Mouse (Mus musculus) liver (tissue): ENCODE measurements around the gene Slc25a16.

ENCODE experiments used
- DNase-seq: peaks from one replicate; pipeline ENCODE4 v3.0.0-alpha.2; 2020; ENCODE audit warnings: mixed read lengths

Gene Slc25a16

DNA sequence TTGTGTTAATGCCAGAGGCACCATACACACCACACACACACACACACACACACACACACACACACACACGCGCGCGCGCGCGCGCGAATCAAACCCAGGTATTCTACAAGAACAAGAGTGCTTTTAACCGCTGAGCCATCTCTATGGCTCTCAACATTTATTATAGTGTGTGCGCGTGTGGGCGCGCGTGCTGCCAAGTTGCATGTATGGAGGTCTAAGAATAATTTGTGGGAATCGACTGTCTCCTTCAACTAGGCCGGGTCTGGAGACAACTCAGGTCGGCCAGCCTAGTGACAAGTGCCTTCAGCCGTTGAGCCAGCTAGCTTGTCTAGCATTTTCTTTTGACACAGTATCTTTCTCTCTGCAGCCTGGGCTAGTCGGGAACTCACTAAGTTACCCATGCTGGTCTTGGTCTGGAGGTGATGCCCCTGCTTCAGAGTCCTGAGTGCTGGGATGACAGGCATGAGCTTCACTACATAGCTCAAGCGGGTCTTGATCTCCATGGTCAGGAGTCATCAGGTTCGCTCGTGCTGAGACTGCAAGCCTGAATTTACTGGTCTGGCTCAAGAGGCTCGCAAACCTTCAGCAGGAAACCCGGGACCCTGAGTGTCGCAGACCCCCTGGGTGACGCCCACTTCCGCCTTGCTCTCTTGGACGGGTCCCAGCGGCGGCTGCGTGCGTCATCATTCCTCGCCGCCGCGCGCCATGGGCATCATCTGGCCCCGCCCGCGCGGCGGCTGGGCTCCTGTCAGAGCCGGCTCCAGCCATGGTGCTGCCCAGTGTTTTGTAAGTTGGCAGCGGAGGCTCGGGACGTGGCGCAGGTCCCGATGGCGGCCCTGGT is at the start of gene Slc25a16:
Slc25a16 (plus strand) TSS at position 709 of the 841 bp plus-strand sequence.
- DNase-seq: peak; percentile 89

DNA sequence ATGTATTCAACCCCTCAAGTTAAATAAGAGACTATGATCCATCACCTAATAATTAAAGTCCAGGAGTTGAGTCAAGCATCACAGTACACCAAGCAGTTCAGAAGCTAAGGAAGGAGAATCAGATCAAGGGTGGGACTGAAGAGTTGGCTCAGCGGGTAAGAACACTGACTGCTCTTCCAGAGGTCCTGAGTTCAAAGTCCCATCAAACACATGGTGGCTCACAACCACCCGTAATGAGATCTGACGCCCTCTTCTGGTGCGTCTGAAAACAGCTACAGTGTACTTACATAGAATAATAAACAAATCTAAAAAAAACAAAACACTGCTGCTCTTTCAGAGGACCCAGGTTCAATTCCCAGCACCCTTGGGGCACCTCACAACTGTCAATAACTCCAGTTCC is 45.6 kb upstream of the Slc25a16 start:
- DNase-seq: no peak

DNA sequence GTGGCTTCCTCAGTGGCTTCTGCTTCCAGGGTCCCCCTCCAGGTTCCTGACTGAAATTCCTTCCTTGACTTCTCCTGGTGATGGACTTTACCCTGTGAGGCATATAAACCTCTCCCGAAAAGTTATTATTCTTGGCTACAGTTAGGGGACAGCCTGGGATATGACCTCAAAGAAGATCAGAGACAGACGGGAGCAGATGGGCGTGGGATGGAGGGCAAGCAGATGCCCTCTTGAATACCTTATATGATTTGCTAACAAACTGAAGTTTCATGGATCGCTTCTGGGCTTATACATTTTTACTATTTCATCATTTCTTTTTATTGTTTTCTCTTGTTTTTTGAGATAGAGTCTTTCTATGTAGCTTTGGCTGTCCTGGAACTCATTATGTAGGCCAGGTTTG is 44.9 kb upstream of the Slc25a16 start:
- no peak for DNase-seq

DNA sequence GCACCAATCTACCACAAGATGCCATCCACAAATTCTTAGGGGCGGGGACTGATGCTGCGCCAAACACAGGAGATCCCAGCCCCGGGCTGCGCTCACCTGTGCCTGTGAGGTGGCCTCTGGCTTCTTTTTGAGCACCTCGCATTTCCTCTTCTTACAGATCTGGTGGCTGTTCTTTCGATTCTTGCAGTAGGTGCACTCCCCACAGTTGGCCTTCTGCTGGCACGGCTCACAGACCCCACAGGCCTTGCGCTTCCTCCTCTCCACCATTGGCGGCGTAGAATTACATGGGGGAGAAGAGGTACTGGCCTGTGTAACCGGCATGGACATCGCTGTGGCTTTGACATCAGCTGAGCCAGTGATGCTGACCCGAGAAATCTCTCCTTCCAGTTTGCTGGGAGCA is 42.4 kb upstream of the Slc25a16 start:
- no peak for DNase-seq

DNA sequence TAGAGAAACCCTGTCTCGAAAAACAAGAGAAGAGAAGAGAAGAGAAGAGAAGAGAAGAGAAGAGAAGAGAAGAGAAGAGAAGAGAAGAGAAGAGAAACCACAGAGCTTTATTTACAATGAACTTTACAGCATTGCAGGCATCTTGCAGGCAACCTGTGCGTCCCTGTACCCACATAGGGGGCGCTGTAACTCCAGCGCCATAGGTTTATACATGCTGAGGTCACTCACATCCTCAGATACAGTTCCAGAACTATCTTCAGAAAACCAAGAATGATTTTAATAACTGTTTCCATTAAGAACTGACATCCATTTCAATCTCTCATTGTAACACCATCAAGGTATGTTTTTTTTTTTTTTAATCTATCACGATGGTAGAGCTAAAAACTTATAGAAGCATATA is 39.2 kb upstream of the Slc25a16 start:
- peak; percentile 48 for DNase-seq

DNA sequence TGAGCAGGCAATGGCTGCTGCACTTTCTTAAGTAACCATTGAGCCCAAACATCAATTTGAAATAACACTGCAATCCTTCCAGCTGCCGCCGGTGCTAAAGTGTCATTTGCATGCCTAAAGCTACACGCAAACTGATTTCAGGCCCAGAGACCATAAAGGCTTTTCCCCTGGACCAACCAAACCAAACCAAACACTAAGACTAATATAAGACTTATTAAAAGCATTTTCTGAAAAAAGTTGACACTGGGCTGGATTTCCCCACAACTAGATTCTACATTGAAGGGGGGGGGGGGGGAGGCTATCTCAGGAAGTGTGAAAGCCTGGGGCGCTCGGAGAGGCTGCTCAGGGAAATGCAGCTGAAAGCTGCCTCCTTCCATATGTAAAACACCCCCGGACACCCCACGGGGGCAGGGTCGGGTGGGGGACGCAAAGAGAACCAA is 36.5 kb upstream of the Slc25a16 start:
- DNase-seq: no peak

DNA sequence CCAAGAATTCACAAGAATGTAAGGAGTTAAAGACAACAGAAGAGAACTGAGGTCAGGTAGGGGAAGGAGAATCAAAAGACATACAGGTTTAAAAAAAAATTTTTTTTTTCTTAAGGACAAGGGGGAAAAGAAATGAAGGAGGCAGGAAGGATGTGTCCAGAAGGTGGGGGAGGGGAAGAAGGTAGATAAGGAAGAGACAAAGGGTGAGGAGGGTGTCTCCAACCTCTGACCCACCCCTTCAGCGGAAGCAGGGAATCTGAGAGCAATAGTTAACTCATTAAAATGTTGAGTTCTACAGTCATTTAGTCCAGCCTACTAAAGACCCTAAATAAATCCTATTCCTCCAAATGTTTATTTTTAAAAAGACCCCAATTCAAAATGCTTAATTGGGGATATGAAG is 35.9 kb upstream of the Slc25a16 start:
- no peak for DNase-seq

DNA sequence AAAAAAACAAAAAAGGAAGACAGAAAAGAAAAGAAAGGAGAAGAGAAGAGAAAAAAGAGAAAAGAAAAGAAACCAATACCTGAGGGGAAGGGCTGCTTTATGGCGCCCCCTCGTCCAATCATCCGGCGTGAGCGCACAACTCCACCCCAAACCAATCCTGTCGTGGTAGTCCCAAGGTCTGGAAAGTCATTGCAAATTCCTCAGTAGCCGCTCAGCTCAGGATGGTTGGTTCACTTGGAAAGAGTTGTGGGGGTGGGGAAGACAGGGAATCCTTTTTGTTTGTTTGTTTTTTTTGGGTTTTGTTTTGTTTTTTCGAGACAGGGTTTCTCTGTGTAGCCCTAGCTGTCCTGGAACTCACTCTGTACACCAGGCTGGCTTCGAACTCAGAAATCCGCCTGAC is 35.0 kb upstream of the Slc25a16 start:
- no peak for DNase-seq

DNA sequence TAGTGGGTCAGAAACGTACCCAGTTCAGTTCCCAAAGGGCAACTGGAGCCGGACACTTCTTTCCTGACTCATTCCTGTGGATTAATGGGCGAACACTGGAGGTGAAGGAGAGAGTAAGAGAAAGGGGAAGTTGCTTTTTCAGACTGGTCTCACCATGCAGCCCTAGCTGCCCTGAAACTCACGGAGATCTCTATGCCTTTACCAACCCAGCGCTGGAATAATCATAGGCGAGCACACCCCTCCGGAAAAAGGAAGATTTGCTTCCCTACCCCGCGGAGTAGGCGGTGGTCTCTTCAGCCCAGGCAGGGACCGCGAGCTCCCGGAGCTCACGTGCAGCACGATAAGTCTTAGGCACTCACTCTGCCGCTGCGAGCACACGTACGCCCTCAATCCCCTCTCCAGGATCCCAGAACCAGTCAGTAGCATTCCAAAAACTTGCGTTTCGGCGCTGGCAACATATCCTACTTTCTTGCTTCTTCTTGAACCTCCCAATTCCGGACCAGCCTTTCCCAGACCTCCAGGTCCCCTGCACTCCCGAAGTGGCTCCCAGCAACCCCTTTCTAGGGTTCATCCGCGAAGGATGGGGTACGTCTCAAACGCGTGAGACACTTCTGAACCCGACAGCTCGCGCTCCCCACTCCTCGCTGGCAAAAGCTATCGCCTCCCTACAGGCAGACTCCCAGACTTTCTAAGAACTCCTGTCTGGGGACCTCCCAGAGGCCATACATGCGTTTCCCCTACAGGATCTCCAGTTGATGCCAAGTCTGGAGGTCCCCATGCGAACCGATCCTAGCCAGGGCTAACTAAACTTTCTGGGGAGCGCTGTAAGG is 34.2 kb upstream of the Slc25a16 start:
- DNase-seq: peak; percentile 12

DNA sequence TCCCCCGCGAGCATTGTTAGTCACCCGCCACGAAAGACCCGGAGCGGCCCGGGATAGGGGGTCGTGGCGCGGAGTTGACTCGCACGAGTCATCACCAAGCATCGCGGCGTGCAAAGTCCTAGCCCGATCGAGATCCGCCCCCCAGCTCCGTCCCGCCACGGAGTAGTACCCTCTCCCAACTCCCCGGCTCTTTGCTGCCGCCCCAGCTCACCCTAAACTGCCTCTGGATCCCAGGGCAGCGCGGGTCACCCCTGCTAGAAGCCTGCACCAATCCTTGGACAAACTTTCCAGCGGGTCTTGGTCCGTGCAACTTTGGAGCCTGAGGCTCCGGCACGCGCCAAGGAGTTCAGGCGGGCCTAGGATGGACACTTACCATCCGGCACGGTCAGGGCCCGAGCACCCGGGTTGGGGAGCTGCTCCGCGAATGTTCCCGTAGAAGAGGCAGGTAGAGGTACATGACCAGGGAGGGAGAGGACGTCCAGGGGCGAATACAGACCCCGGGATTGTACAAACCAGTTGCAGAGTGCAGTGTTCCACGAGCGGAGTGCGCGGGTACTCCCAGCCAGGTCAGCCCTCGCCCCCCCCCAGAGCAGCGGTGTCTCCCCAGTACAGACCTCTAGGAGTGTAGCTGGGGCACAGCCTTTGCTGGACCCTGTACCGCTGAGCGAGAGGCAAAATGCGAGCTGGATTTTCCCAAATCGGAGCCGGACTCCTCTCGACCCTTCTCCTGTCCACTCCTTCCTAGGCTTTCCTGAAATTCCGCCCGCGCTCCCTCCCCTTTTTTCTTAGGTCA is 33.4 kb upstream of the Slc25a16 start:
- DNase-seq: peak; percentile 53

DNA sequence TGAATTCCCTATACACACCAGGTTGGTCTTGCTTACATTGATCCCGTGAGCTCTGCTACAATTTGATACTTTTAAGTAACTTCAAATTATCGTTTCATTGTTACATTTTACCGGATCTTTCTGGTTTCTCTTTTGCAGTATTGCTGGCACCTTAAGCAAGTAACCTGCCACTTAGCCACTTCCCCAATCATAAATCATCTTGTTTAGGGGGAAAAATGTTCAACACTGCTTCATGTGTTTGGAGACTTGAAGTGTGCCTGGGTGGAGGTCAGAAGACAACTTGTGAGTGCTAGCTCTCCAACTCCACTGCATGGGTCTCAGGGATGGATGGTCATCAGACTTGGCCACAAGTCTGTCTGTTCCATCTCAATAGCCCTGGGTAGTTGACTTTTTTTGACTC is 29.4 kb upstream of the Slc25a16 start:
- DNase-seq: no peak

DNA sequence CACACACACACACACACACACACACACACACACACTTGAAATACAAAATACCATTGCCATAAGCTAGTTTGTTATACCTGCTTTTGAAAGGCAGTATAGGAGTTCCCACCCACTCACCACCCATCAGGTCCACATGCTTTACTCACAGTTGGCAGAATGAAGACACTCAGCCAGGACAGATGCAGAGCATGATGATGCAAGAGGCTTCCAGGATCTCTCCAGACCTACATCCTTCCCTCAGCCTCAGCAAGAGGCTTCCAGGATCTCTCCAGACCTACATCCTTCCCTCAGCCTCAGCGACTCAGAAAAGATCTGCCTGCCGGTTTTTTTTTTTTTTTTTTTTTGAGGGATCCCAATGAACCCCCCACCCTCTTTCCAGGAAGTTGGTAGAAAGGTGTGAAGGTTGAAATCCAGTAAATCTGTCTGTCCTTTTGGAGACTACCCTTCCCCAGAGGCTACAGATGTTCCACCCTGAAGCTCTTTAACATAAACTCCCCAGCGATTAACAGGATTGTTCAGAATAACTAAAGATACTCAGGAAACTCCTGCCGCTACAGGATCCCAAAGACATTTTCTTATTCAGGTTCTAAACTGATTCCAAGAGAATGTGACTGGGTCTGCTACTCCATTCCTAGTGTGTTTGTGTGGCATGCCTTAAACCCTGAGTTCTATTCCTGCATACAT is 27.7 kb upstream of the Slc25a16 start:
- no peak for DNase-seq

DNA sequence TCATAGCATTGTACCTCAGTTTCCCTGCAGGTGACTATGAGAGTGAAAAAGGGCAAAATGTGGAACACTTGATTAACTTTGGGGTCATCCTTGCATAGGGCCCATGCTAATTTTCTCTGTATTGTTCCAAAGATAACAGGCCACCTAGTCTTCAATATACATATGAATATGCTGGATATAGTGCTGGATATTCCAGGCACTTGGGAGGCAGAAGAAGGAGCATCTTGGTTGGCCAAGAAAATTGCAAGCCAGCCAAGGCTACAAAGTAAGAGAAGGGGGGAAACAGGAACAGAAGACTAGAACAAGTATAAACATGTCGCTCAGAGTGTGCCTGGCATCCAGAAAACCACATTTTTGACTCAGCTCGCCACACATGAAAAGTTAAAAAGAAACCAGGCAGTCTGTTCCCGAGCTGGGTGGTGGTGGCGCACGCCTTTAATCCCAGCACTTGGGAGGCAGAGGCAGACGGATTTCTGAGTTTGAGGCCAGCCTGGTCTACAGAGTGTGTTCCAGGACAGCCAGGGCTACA is 27.0 kb upstream of the Slc25a16 start:
- DNase-seq: no peak

DNA sequence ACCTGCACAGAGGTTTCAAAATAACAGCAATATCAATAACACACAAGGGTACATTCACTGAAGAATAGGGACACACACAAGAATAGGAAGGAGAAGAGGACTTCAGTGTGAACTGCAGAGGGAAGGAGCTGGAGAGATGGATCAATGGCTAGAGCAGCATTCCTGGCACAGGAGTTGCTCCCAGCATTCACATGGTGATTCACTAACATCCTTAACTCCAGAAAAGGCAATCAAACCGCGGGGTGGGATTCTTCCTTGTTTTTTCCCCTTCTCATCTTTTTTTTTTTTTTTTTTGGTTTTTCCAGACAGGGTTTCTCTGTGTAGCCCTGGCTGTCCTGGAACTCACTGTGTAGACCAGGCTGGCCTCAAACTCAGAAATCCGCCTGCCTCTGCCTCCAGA is 26.0 kb upstream of the Slc25a16 start:
- DNase-seq: no peak

DNA sequence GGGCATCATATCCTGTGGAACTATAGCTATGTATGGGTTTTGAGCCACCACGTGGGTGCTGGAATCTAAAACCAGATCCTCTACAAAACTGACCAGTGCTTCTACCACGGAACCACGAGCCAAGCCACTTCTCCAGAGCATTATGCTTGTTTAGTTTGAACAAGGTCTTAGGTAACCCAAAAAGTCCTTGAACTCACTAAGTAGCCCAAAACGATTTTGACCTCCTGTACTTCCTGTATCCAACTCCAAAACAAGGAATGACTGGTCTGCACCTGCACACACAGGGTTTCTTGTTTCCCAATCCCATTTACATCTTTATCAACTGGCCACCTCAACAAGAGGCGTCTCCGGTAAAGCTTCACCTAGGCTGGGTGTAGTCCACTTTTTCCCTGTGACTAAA is 25.0 kb upstream of the Slc25a16 start:
- no peak for DNase-seq

DNA sequence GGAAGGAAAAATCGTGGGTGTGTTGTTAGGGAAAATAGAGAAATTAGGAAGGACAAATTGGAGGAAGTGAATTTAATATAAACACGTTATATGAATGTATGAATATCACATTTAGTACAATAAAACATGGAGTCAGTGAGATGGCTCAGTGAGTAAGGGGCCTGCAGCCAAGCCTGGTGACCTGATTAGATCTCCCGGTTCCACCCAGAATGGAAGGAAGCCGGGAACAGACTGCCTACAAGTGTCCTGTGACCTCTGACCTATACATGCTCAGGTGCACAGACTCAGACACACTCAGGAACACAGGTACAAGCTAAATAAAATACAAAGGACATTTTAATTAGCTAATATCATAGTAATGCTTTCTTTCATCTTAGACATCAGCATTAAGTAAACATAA is 24.4 kb upstream of the Slc25a16 start:
- DNase-seq: no peak

DNA sequence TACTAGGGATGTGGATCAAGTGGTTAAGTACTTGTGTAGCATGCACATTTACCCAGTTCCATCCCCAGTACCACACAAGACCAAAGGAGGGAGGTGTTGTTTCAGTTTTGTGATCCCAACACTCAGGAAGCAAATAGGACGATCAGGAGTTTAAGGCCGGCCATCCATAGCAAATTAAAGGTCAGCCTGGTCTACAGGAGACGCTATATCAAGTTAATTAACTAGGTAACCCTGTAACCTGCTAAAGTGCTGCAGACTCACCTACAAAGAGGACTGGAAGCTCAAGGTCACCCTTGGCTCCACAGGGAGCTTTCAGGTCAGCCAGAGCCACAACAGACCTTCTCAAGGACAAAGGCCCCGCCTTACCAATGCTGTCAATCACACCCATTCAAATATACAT is 23.7 kb upstream of the Slc25a16 start:
- DNase-seq: no peak

DNA sequence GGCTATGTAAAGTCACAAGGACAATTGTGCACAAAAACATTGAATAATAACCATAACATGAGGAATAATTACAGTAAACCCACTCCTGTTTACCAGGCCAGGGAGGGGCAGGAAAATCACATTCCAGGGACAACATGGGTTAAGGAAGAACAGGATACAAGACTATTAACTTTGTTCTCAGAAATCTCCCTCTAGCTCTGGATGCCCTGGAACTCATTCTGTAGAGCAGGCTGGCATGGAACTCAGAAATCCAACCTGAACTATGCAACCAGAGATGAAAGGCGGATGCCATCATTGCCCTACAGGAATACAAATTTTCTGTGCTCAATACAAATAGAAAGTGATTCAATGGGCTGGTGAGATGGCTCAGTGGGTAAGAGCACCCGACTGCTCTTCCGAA is 23.0 kb upstream of the Slc25a16 start:
- DNase-seq: no peak

DNA sequence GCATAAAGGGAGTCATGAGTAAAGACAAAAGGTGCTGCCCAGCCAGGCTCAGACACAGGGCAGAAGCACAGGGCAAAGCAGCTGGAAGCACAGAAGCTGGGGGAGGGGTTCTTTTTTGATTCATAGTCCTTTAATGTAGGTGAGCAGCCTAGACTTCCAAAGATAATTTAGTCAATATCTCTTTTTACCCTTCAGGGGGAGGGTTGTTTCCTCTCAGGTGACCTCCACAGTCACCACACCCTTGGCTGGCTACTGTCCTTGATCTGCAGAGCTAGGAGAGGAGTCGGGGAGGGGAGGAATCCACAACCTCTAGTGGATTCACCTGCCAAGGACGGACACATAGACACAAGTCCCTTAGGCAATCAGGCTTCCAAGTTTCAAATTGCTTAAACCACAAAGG is 22.4 kb upstream of the Slc25a16 start:
- no peak for DNase-seq

DNA sequence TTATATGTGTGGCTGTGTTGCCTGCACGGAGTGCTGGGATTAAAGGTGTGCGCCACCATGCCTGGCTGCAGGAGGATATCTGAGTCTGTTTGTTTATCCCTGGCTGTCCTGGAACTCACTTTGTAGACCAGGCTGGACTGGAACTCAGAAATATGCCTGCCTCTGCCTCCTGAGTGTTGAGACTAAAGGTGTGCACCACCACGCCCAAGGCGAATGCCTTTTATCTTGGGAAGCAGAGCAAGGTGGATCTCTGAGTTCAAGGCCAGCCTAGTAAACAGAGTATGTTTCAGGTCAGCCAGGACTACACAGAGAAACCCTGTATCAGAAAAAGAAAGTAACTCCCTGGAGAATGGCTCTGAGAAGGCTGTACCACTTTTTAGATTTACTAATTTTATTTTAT is 20.3 kb upstream of the Slc25a16 start:
- no peak for DNase-seq

DNA sequence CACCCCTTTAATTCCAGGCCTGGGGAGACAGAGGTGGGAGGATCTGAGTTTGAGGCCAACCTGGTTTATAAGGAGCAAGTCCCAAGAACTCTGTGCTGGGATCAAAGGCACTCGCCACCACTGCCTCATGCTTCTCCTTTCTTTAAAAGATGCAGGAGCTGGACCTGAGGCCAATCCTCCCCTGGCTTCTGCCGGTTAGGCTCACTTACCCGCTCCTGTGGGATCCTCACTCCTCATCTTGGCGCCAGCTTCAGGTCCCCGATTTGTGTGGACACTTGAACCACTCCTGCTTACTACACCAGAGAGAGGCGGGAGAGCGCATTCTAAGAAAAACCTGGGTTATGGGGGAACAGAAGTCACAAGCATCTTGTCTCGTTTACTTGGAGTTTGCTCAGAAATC is 18.6 kb upstream of the Slc25a16 start:
- no peak for DNase-seq

DNA sequence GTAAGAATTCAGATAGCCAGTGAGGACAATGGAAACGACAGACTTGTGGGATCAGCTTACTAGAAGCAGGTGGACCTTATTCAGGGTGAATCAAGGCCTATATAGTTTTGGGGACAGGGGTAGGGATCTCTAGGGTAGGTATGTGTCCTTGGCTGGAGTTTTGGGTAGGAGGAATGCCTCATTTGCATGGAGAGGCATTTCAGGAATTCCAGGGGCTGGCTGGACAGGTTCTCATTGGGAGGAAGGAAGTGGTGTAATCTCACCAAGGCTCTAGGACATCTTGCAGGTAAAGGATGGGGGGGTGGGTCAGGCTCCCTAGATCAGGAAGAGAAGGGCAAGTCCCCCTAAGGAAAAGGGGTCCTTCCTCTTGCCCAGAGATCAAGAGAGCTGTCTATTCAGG is 17.6 kb upstream of the Slc25a16 start:
- DNase-seq: no peak
